Mouse (Mus musculus) brain, adult 2 months (tissue): ENCODE measurements around the gene Xpnpep3.
"Not testable (repeated sequence)": the region's sequence is repeated elsewhere in the genome, so short reads cannot be mapped to it uniquely, and the experiment has no call there.

Experiments used
- DNase-seq: peaks from one replicate; pipeline ENCODE4 v3.0.0; 2011; ENCODE audit warnings: low read depth, low spot score

Xpnpep3 gene

DNA sequence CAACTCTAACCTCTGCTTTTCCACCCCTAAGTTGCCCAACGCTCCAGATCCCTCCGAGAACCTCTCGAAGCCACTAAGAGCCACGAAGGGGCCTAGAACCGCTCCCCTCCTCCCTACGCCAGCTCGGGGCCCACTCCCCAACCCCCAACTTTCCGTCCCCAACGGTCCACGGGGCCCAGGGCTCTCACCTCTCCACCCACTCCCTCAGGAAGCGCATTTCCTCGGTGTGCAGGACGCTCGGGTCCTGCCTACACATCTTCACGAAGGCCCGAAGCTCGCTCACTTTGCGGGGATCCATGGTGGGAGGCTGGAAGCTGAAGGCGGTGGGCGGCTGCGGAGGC lies 671 bp upstream of the Xpnpep3 start:
- no peak for DNase-seq

DNA sequence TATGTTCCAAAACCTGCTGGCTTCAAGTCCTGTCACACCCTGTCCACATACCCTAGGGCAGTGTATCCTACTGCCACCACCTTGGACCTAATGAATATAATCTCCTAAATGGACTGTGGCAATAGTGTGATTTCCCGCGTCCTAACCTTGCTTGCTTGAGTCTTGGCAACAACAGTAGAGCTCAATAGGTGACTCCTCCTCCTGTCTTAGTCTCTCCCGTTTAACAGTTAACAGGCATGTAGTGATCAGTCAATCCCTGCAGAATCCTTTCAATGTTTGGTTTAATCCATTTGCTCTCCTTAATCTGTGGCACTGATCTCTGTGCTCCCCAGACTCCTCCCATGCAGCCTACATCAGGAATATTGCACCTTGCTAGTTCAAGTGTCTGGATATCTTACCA lies 5.1 kb downstream of the Xpnpep3 start:
- DNase-seq, result no peak

DNA sequence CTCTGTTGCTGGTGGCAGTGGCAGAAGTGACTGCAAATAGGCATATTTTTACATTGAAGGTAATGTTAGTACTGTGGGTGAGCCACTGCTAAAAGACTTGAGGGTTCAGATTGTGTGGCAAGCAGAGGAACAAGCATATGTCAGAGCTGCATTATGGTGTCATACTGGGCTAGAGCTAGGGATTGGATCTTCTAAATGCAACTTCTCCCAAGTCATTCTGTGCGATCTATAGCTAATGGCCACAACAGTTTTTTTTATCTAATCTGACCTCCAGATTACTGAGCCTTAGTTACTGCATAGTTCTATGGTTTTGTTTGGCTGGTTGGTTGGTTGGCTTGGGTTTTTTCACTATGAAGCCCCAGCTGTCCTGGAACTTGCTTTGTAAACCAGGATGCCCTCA lies 8.3 kb downstream of the Xpnpep3 start, which contains the start of gene Dnajb7:
Gene Dnajb7, minus strand, starts transcription at position 101 of the 400 bp plus-strand sequence.
- DNase-seq, result no peak

DNA sequence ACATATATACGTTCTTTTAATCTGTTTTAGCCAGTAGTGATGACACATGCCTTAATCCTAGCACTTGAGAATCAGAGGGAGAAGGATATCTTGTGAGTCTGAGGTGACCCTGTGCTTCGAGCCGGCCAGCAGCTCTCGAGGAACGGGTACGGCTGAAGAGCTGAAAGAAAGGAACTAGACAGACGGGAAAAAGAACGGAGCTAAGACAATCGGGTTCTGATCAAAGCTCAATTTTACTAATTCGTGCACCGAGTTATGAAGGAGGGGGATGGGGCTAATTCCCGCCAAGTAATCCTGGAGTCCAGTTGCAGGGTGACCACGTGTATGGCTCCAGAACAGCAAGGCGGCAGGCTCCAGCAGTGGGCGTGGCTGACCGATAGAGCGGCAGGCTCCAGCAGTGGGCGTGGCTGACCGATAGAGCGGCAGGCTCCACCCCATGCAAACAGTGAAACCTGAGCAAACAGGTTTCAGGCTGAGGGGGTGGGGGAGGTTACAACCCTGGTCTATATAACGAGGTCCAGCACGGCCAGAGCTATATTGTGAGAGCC lies 16.9 kb downstream of the Xpnpep3 start:
- not testable (repeated sequence) for DNase-seq

DNA sequence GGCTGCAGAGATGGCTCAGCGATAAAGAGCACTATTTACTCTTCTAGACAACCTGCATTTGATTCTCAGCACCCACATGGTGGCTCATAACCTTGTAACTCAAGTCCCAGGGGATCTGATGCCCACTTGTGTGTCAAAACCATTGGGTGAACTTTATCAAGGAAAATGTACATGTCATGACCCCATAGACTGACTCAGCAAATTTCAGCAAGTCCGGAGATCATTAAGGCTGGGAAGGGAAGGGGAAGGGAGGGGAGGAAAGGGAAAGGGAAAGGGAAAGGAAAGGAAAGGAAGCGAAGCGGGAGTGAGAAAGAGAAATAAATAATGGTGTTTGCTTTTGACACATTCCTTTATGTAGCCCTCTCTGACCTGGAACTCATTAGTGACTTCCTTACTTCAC lies 18.1 kb downstream of the Xpnpep3 start:
- DNase-seq, result no peak

DNA sequence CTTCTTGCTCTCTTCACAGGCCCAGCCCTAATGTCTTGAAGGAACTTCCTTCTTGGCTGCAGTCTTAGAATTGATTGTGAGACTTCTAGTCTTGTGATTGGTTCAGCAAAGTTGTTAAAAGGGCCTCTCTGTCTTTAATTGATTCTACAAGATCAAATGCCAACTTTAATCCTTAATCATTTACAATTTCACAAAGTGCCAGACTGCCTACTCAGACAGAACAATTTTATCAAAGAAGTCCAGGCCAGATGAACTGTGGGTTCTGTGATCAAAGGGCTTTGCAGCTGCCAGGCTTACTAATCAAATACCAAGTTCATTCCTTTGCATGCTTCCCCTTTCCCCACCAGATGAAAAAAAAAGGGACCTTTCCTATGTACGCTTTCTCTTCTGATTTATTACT lies 21.5 kb downstream of the Xpnpep3 start:
- no peak for DNase-seq

DNA sequence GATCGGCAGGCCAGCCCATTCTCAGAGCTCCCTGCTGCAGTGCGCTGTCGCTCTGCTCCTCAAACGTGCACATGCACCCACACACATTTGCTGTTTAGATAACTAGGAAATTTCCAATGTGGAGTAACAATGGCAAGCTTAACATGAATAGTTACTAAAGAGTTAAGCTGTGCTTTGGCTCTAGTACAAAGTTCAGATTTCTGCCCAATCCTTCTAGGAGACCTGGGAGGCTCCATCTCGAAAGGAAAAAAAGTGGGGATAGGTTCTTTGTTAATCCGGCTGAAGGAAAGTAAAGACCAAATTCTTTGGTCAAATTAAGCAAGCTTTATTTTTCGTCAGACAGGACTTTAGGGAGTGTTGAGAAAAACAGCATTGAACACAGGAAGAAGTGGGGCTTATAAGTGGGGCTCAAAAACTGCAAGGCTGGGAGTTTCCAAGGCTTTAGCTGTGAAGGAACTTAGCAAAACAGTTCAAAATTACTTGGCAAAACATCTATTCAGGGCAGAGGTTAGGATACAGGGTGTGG lies 22.3 kb downstream of the Xpnpep3 start:
- DNase-seq, result peak; percentile 27

DNA sequence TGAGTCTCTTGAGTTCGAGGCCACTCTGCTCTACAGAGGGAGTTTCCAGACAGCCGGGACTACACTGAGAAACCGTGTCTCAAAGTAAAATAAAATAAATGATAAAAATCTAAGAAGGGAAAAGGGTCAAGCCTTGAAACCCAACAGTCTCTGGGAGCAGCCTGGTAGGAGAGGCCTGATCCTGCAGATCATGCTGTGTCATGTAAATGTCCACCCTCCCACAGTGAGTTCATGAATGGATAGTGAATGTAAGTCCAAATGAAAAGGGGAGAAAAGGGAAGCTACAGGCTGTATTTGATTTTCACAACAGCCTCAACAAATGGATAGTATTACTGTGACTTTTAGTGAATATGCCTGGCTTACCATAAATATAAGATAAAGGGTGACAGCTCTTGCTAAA lies 25.4 kb downstream of the Xpnpep3 start:
- DNase-seq, result no peak

DNA sequence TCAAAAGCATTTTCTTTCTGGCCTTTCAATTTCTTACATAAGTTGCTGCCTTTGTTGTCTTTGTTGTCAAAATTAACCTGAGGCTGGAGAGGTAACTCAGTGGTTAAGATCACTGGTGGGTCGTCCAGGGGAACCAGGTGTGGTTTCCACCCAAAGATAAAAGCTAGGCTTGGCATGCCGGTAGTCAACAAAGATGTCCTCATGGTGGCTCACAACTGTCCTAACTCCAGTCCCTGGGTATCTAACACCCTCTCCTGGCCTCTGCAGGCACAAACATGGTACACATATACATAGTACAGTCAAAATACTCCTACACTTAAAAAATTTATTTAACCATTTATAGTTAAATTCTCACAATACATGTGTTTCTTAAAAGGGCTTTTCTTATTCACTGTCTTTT lies 28.0 kb downstream of the Xpnpep3 start:
- DNase-seq, result no peak

DNA sequence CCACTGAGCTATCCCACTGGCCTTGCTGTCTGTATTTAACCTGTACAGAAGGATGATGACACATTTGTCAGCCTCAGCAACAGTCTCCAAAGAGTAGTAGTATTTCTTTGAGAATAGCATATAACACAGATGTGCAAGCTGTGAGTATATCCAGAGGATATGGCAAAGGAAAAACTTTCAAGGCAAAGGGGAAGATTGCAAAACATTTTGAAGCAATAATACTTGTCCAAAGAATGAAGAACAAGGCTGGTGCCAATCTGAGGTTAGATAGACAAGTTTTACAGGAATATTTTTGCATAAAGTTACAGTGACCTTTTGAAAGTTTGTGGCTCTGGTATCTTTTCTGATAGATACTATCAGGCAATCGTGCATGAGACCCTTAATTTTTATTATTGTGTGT lies 31.3 kb downstream of the Xpnpep3 start:
- no peak for DNase-seq

DNA sequence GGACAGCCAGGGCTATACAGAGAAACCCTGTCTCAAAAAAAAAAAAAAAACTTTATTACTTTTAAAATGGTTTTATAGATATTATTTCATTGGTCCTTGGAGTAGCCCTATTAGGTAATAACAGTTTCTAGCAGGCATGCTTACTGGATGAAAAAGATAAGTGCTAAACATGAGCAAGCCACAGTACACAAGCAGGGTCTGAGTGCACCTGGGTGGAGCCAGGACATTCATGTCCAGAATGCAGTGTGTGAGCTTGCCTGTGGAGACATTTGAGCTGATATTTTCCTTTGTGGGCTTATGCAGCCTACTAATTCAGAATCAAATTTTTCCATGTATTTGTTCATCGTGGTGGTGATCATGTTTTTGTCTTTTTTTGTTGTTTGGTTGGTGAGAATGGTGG lies 38.4 kb downstream of the Xpnpep3 start:
- DNase-seq, result no peak

DNA sequence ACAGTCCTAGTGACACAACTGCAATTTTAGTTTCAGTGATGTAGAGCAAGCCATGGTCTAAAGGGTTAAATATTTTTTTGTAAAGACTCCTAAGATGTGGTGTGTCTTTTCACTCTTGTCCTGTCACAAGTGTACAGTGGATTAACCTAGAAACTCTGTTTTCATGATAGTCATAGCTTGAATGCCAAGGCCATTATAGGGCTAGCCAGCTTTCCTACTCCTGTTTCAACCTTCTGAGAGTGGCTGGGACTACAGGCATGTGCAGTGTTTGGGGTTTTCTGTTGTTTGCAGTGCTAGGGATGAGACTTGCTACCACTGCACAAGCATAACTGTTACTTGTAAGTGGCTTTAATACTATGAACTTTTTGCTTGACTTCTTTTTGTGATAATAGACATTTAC lies 39.3 kb downstream of the Xpnpep3 start:
- DNase-seq, result no peak

DNA sequence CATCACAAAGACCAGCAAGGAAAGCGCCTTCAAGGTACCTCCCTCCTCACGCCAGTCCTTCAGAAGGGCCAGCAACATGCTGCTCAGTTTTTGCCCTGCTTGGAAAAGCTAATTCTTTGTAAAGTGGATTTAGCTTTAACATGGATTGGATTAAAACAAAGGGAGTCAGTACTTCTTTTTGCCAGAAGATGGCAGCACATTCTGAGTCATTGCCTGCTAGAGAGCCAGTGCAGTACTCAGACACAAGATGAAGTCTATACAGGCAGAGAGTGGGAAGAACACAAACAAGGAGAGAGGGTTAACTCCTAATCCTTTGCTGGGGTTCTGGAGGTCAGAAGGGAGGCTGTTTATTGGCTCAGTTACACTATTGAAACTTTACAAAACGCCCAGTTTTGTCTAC lies 48.5 kb downstream of the Xpnpep3 start:
- peak; percentile 86 for DNase-seq

DNA sequence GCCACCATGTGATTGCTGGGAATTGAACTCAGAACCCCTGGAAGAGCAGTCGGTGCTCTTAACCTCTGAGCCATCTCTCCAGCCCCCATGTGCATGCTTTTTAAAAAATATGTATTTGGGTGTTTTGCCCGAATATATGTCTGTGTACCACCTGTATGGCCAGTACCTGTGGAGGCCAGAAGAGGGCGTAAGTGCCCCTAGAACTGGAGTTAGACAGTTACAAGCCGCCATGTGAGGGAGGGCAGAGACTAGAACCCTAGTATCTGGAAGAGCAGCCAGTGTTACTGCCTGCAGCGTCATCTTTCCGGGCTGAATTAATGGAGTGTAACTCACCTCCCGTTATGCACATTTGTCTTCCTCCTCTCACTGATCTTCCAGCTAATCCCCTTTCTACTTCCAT lies 61.6 kb downstream of the Xpnpep3 start:
- no peak for DNase-seq

DNA sequence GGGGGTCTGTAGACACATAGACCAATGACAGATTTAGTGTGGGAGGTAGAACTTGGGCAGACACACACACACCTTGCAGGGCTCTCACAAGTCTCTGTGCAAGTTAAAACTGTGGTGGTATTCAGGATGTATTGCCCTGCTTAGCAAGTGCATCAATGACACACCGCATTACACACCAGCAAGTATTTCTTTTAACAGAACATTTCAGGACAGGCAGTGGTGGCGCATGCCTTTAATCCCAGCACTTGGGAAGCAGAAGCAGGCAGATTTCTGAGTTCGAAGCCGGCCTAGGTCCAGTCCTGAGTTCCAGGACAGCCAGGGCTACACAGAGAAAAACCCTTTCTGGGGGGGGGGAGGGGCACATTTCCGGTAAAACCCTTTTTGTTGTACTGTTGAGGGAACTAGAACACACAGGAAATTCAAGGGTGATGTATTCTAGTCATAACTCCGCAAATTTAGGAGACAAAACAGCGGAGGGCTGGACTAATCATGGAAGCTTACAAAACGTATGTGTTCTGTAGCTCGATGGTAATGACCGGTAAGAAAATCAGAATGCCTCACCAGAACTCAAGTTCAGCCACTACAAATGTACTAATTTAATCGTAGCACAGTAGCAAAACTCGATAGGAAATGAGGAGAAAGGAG lies 65.2 kb downstream of the Xpnpep3 start:
- no peak for DNase-seq

DNA sequence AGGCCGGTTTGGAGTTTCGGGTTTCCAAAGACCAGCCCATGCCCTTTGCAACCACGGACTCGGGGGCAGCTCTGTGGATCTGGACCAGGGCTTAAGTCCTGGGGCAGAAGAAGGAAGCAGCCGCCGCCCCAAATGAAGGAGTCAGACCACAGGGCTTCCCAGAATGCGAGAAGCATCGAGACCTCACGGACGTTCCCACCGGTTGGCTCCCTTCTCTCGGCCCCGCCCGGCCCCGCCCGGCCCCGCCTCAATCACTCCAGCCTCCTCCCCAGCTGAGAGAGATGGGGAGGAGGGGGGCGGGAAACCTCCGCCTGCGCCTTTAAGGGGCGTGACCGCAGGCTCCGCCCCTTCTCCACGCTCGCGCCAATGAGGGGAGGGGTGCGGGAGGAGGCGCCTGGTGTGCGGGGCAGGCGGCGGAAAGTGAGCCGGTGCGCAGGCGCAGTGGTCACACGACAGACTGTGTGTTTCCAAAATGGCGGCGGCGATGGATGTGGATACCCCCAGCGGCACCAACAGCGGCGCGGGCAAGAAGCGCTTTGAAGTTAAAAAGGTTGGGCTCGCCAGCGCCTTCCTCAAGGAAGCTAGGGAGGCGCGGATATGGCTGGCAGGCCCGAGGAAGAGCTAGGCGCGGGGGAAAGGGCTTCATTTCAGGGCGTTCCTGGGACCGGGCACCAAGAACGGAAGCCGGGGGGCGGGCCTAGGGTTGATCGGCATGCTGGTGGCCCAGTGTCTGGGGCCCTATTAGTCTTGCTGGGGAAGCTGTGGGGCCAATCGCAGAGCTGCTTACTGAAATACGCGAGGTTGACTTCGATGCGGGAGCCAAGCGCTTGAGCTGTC lies 66.2 kb downstream of the Xpnpep3 start, which contains the start of gene Rbx1:
Gene Rbx1, plus strand, starts transcription at position 396 of the 837 bp plus-strand sequence.
- DNase-seq, result peak; percentile 99

DNA sequence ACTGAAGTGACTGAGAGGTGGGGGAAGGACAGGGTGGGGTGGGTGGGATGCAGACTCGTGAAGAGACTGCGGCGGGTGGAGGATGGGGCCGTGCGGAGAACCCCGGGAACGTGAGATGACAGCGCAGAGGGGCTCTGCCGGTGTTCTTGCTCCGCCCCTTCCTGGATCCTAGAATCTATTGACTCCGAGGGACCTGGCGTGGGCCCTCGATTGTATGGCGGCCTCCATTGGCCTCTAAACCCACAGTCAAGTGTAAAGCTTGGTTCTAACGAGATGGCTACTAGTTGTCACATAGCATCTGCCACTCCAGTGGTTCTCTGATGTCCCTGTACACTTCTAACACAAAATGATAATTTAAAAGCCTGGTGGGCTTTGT lies 66.8 kb downstream of the Xpnpep3 start:
- no peak for DNase-seq

DNA sequence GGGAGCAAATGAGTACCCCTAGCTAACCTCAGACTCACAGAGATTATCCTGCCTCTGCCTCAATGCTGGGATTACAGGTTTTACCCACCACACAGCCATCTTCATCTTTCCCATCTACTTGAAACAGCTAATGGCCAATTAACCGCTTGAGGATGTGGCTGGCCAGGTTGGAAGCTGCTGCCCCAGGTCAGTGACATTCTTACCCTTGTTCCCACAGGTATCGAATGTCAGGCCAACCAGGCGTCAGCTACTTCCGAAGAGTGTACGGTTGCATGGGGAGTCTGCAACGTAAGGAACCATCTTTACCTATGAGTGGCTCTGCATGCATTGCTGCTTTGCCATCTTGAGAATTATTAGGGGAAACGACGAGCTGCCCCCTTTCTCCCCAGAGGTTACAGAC lies 70.8 kb downstream of the Xpnpep3 start:
- DNase-seq, result no peak

DNA sequence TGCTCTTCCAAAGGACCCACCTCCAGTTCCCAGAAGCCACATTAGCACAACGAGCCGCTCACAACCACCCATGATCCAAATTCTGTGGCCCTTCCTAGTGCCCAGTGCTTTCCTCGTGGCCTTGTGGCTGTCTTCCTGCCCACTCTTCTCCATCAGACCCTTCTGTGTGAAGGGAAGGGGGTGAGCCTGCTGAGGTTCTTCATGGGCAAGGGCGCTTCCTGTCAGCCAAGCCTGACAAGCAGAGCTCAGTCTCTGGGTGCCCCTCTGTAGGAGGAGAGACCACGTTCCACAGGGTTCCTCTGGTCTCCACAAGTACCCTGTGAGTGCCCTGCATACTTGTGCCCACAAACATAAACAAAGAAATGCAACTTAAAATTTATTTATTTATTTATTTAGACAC lies 72.3 kb downstream of the Xpnpep3 start:
- DNase-seq, result no peak

DNA sequence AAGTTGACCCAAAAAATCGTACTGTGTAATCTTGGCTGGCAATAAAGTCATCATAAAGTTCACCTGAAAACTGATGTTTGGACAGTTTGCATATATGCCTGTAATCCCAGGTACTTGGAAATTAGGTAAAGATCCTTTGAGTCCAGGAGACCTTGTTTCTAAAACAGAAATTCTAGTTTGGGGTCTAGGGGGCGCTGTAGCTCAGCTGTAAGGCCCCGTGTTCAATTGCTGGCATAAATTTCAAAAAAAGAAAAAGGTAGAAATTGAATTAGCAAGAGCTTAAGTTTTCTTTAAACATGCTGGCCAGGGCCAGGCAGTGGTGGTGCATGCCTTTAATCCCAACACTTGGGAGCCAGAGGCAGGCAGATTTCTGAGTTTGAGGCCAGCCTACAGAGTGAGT lies 75.7 kb downstream of the Xpnpep3 start:
- peak; percentile 60 for DNase-seq

DNA sequence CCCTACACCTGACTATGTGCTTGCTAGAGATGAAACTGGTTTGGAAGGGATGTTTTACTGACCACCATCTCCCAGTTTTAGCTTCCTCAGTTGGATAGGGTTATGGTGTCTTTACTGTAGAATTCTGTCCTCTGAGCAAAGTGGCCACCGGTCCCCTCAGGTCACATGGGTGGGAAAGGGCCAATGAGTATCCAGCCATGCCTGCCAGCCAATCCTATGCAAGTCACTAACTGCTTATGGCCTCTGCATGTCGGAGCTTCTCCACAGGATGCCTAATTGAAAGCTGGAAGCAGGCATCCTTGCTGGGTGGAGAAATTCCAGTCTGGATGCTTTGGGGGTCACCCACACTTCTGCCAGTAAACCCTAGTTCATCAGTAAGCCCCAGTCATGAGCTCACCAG lies 76.7 kb downstream of the Xpnpep3 start:
- peak; percentile 54 for DNase-seq

DNA sequence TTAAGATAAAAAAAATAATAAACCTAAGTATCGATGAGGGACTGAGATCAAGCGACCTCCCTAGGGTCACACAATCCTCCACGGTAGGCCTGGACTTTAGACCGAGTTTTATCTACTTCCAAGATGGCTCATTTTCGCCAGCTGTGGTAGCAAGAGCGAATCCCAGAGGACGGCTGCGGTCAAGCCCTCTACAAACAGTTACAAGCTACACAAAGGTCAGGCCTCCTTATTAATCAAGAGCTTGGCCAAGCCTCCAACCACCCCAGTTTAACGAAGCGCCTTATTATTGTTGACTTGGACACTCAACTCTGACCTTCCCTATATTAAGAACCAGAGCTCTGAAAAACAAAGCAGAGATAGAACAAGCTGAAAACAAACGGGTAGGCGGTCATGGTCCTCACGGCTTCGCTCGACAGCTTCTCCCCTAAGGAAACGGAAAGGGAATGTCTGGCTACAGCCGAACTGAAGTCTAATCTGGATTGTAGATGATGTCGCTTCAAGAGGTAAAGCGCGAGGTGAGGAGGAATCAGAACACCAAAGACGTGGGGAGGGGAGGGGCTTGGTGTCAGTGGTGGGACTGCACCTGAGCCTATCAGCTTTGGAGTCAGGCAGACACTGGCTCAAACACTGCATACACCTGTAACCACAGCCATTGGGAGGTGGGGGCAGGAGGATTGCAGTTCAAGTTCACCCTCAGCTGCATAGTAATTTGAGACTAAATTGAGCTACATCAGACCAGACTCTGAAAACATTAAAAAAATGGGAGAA lies 79.7 kb downstream of the Xpnpep3 start:
- DNase-seq, result no peak
